Mouse (Mus musculus) liver, adult 2 months (tissue): ENCODE measurements around the gene Mettl1.
"Not testable (repeated sequence)": the region's sequence is repeated elsewhere in the genome, so short reads cannot be mapped to it uniquely, and the experiment has no call there.

Source experiments
- CTCF ChIP-seq: fragments of 200-500 bp; IDR thresholded peaks from 2 replicates; pipeline ENCODE4 v1.5.1; 2011; ENCODE audit warnings: low read depth, low read length, control low read depth
- POLR2A ChIP-seq: fragments of 200-500 bp; IDR thresholded peaks from 2 replicates; pipeline ENCODE4 v1.6.1; 2011; ENCODE audit warnings: low read length, control low read depth; ENCODE audit not compliant: insufficient read depth; ENCODE audit errors: extremely low read depth

DNA sequence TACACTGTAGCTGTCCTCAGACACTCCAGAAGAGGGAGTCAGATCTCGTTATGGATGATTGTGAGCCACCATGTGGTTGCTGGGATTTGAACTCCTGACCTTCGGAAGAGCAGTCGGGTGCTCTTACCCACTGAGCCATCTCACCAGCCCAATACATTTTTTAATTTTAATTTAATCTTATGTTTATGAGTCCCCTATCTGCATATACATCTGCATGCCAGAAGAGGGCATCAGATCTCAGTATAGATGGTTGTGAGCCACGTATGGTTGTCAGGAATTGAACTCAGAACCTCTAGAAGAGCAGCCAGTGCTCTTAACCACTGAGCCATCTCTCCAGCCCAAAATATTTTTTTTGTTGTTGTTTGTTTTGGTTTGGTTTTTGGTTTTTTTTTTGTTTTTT lies 31.1 kb downstream of the Mettl1 start:
- not testable (repeated sequence) for TF ChIP-seq POLR2A, CTCF
